Mouse (Mus musculus) heart, embryonic 11.5 days (tissue): Measurements from ENCODE around the gene Olfr524. TPM values are rescaled to one million over a fixed set of nuclear protein-coding genes. Genes with fewer than 3 reads are reported as not detected.

Experiments
- ATAC-seq: fragments of 200-750 bp; cut with Nextera tagmentation; replicated peaks from 2 replicates; pipeline ENCODE4 v1.8.0; 2017; ENCODE audit warnings: moderate library complexity; ENCODE audit not compliant: insufficient number of reproducible peaks, low FRiP score, low TSS enrichment
- H3K27ac ChIP-seq: fragments of 300-500 bp; sonication (generic); 2 replicates; pipeline ENCODE4 v1.5.1; 2014; ENCODE audit warnings: mild to moderate bottlenecking, low read depth, low read length
- H3K27me3 ChIP-seq: fragments of 300-500 bp; sonication (generic); 2 replicates; pipeline ENCODE4 v1.6.1; 2014; ENCODE audit warnings: mild to moderate bottlenecking, low read length, mixed read lengths; ENCODE audit not compliant: control insufficient read depth, insufficient read depth
- H3K36me3 ChIP-seq: fragments of 300-500 bp; sonication (generic); 2 replicates; pipeline ENCODE4 v1.6.1; 2014; ENCODE audit warnings: mild to moderate bottlenecking, low read length, moderate library complexity, mixed read lengths; ENCODE audit not compliant: control insufficient read depth, insufficient read depth
- H3K4me1 ChIP-seq: fragments of 300-500 bp; sonication (generic); 2 replicates; pipeline ENCODE4 v1.6.1; 2014; ENCODE audit warnings: low read length; ENCODE audit not compliant: control insufficient read depth, insufficient read depth
- H3K4me2 ChIP-seq: fragments of 300-500 bp; sonication (generic); 2 replicates; pipeline ENCODE4 v1.6.1; 2014; ENCODE audit warnings: mild to moderate bottlenecking, moderate library complexity
- H3K4me3 ChIP-seq: fragments of 300-500 bp; sonication (generic); 2 replicates; pipeline ENCODE4 v1.5.1; 2014; ENCODE audit warnings: low read depth, low read length
- H3K9ac ChIP-seq: fragments of 300-500 bp; sonication (generic); 2 replicates; pipeline ENCODE4 v1.6.1; 2014; ENCODE audit warnings: mild to moderate bottlenecking, low read depth, low read length, moderate library complexity
- H3K9me3 ChIP-seq: fragments of 300-500 bp; sonication (generic); replicated peaks from 2 replicates; pipeline ENCODE4 v1.6.1; 2016; ENCODE audit warnings: low read length; ENCODE audit not compliant: control insufficient read depth
- WGBS: fragments of 180-500 bp; shearing (Covaris S2); extraction: QIAGEN DNeasy Blood & Tissue Kit; methylation state at CpG from one replicate; pipeline ENCODE4 v1.1.7; 2014; ENCODE audit not compliant: insufficient replicate concordance; 5-methylcytosine and 5-hydroxymethylcytosine counted together
- polyA plus RNA-seq: library from polyadenylated mRNA; unstranded; fragments of >200 nt; fragmentation: Nextera tagmentation; extraction: Ambion mirVana; gene quantifications from 2 replicates; pipeline ENCODE4 v1.2.1, GENCODE M21; 2014

Olfr524 gene
- polyA plus RNA-seq, 1 experiment from 2014 or later, result not detected

- H3K4me3 ChIP-seq, result no peak overlapping the region
- no peaks in the 10 kb centered on the region for H3K9me3 ChIP-seq
- H3K4me1 ChIP-seq, result no peaks in the 10 kb centered on the region
- no peak for ATAC-seq
- H3K27ac ChIP-seq, result no peak overlapping the region
- H3K4me2 ChIP-seq, result no peak overlapping the region
- no peaks in the 10 kb centered on the region for H3K27me3 ChIP-seq
- WGBS, result 59% methylated on average over 2 of the region's 2 CpGs
- H3K36me3 ChIP-seq, result no peaks in the 10 kb centered on the region
- H3K9ac ChIP-seq, result no peak overlapping the region
Observed at GRCm38 (mm10) chr7:140192445-140192844, 13.3 kb downstream of the Olfr524 start.

GRCm38 (mm10) chr7:140190435-140190834 is 15.3 kb downstream of the Olfr524 start:
- WGBS, result 86% methylated on average over 1 of the region's 1 CpGs
- ATAC-seq, result no peak
- Histone ChIP-seq H3K4me3 (no peak overlapping the region), H3K36me3 (no peaks in the 10 kb centered on the region), H3K9me3 (no peaks in the 10 kb centered on the region), H3K27me3 (no peaks in the 10 kb centered on the region), H3K9ac (no peak overlapping the region), H3K27ac (no peak overlapping the region), H3K4me2 (no peak overlapping the region), H3K4me1 (no peaks in the 10 kb centered on the region)

DNA sequence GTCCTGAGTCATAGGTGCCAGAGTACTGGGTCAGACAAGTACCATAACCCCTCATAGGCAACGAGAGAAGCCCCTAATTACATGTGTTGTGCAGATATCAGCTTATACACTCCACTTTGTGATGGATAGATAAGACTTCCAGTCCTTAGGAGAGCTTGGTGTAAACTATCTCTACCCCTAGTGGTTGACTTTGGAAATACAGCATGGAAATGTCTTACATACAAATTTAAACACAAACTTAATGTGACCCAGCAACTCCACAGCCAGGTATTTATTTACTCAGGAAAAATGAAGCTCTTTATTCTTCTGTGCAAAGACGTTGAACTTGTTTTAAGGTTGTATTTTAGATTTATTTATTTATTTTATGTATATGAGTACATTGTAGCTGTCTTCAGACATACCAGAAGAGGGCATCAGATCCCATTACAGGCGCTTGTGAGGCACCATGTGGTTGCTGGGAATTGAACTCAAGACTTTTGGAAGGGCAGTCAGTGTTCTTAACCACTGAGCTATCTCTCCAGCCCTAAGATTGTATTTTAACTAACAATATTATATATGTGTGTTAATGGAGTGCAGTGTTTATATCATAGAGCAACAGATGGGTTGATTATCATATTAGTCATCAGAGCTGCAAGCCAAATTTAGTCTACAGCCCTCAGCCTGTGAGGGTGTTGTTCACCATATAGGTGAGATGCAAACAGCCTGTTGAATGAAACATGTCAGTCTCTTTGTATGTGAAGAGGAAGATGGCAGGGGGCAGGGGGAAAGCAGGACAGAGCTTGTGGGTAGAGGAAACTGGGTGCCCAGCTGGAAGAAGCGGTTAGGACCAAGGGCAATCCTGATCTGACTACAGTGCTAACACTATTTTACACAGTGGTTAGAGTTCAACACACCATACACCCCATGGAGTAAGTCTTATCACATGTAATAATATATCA is 17.1 kb downstream of the Olfr524 start:
- Histone ChIP-seq H3K4me3 (no peak overlapping the region), H3K4me1 (no peaks in the 10 kb centered on the region), H3K27me3 (no peaks in the 10 kb centered on the region), H3K4me2 (no peak overlapping the region), H3K9me3 (no peaks in the 10 kb centered on the region), H3K9ac (no peak overlapping the region), H3K36me3 (no peaks in the 10 kb centered on the region), H3K27ac (no peak overlapping the region)
- no peak for ATAC-seq
- WGBS, result 57% methylated on average over 4 of the region's 4 CpGs

DNA sequence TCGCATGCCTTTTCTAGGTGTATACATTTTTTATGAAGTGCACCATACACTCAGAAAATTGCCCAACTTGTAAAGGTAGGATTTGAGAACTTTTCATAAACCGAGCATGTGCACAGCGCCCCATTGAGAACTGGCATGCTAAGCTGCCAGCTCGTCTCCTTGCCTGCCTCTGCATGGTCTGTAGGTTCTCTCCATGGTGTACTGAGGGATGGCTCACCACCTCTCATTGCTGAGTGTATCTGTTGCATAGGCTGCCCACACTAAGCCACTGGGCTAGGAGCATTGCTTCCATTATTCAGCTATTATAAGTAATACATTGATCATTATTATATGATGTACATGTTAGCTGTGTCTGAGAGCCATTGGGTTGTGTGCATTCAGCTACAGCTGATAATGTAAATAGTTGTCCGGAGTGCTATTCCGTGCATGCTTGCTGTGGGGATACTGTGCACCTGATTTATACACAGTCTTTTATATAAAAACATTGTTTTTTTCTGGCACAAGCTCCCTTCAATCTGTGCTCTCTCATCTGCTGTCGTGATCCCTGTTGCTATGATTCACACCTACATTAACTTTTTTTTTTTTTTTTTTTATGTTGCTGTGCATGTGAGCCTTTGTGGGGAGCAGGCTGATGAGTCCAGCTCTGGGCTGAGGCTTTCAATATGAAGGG is 17.9 kb downstream of the Olfr524 start:
- Histone ChIP-seq H3K9me3 (no peaks in the 10 kb centered on the region), H3K9ac (no peak overlapping the region), H3K4me2 (no peak overlapping the region), H3K27ac (no peak overlapping the region), H3K27me3 (no peaks in the 10 kb centered on the region), H3K36me3 (no peaks in the 10 kb centered on the region), H3K4me3 (no peak overlapping the region), H3K4me1 (no peaks in the 10 kb centered on the region)
- ATAC-seq, result no peak
- WGBS, result 72% methylated on average over 7 of the region's 7 CpGs

DNA sequence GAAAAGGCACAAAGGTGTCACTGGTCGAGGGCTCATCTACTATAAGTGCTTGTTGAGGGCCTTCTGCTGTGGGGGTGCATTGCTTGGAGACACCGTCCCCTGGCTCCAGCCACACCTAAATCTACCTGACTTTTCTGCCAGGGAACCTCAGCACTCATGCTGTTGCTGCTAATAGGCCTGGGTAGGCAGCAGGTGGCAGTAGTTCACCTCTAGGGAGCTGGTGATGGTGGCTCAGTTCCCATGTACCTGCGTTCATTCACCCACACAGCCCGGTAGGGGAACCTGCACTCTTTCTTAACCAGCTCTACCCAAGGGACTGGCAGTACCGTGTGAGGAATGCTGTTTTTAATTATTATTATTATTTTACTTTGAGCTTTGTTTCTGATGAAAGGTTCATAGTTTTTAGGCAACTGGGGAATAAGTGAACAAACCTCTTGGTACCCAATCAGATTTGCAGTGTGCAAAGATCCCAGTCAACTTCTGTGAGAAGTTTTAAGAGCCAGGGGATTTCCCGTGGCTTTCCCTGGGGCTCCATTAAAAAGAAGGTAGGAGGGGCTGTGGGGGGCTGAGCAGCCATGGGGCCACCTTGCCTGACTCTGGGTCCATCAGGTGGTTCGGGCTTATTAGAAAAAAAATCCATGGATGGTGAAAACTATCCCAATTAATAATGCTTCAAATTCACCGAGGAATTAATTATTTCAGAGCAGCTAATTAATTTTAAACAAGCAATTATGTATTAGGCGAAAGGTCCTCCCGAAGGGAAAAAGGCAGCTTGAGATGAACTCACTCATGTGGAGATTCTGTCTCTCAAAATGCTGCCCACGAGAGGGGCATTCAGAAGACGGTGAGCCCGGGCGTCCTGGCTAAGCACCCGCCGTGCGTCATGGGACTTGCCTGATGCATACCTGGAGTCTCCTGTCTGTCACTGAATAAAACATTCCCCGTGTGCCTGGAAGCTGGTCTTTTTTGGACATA is 18.8 kb downstream of the Olfr524 start:
- H3K27ac ChIP-seq, result no peak overlapping the region
- no peaks in the 10 kb centered on the region for H3K27me3 ChIP-seq
- no peak for ATAC-seq
- 62% methylated on average over 18 of the region's 18 CpGs for WGBS
- no peak overlapping the region for H3K4me3 ChIP-seq
- H3K9me3 ChIP-seq, result no peaks in the 10 kb centered on the region
- H3K4me2 ChIP-seq, result no peak overlapping the region
- no peaks in the 10 kb centered on the region for H3K36me3 ChIP-seq
- no peak overlapping the region for H3K9ac ChIP-seq
- H3K4me1 ChIP-seq, result no peaks in the 10 kb centered on the region

- Histone ChIP-seq H3K4me2 (no peak overlapping the region), H3K36me3 (no peaks in the 10 kb centered on the region), H3K9ac (no peak overlapping the region), H3K27me3 (no peaks in the 10 kb centered on the region), H3K4me3 (no peak overlapping the region), H3K9me3 (no peaks in the 10 kb centered on the region), H3K27ac (no peak overlapping the region), H3K4me1 (no peaks in the 10 kb centered on the region)
- no peak for ATAC-seq
- WGBS, result 75% methylated on average over 4 of the region's 4 CpGs
Observed at GRCm38 (mm10) chr7:140184206-140184605, 21.6 kb downstream of the Olfr524 start.

DNA sequence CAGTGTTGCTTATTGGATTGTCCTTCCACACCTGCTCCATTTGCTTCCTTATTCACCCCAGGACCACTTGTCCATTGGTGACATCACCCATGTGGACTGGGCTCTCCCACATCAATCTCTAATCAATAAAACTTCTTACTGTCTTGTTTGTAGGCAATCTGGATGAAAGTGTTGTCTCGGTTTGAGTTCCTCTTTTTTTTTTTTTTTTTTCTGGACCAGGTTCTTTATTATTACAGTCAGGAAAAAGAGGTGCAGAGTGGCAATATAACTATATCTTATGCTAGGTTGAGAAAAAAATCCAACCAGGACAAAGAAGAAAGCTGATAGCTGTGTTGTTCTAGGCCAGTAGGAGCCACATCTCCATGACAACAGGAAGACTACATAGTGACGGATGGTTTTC is 25.1 kb downstream of the Olfr524 start:
- H3K4me3 ChIP-seq, result no peak overlapping the region
- H3K4me1 ChIP-seq, result no peaks in the 10 kb centered on the region
- H3K36me3 ChIP-seq, result no peaks in the 10 kb centered on the region
- no peaks in the 10 kb centered on the region for H3K9me3 ChIP-seq
- ATAC-seq, result no peak
- no peak overlapping the region for H3K9ac ChIP-seq
- H3K27ac ChIP-seq, result no peak overlapping the region
- H3K4me2 ChIP-seq, result no peak overlapping the region
- H3K27me3 ChIP-seq, result no peaks in the 10 kb centered on the region
- 77% methylated on average over 2 of the region's 2 CpGs for WGBS

DNA sequence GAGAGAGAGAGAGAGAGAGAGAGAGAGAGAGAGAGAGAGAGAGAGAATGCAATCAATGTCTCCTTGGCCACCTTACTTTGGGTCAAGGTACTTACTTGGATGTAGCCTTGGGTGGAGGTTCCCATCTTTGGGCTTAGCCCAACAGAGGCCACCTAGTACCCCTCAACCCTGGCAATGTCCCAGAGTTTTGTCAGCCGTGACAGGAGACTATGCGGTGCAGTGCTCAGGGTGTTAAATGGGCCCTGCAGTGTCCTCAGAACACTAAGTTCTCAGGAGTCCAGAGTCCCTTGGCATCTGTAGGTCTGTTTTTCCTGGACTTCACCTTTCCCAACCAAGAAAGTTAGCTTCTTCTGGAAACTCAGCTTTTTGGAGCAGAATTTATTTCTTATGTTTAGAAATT is 26.6 kb downstream of the Olfr524 start:
- Histone ChIP-seq H3K4me2 (no peak overlapping the region), H3K9me3 (no peaks in the 10 kb centered on the region), H3K27ac (no peak overlapping the region), H3K9ac (no peak overlapping the region), H3K36me3 (no peaks in the 10 kb centered on the region), H3K27me3 (no peaks in the 10 kb centered on the region), H3K4me3 (no peak overlapping the region), H3K4me1 (no peaks in the 10 kb centered on the region)
- no peak for ATAC-seq
- 90% methylated on average over 2 of the region's 2 CpGs for WGBS
